Mouse (Mus musculus) adrenal gland, postnatal 36 days (tissue): ENCODE results near the gene Lsmem1. TPM values are rescaled to one million over a fixed set of nuclear protein-coding genes. Genes with fewer than 3 reads are reported as not detected.

Experiments used
- DNase-seq, 2 experiments: peaks; one replicate each; pipeline ENCODE4 v3.0.0; 2021; ENCODE audit warnings: mixed read lengths in 1 of 2
- long read RNA-seq, 2 experiments: library from polyadenylated mRNA; stranded (forward); transcript quantifications; one replicate each; pipeline ENCODE4 v2.0.0; 2021; ENCODE audit warnings: borderline sequencing depth in 2 of 2
- total RNA-seq, 2 experiments: library from RNA; stranded (reverse); gene quantifications; 2 replicates each; pipeline ENCODE4 v1.2.3; 2021

Gene Lsmem1
- not detected for total RNA-seq
- long read RNA-seq, experiment 1, result 0 reads
- long read RNA-seq, experiment 2, result 0 reads

DNA sequence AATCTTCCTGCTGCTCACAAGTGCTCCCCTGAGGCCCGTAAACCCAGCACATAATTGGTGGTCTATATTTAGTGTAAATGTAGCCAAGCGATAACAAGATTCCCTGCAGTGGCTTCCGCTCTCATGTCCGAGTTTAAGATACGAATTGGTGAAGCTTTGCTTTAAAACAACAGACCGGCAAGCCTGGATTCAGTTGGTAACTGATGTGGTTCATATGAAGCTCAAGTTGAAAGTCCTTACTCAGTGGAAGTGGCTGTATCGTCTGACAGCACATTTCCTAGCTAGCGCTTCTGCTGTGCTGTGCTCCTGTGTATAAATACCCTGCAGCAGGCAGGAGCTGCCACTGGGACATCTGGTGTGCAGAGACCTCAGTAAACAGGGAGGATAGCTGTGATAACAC is at the start of gene Lsmem1:
Lsmem1 (minus strand) TSS at position 189 of the 400 bp plus-strand sequence.
- no peak for DNase-seq

DNA sequence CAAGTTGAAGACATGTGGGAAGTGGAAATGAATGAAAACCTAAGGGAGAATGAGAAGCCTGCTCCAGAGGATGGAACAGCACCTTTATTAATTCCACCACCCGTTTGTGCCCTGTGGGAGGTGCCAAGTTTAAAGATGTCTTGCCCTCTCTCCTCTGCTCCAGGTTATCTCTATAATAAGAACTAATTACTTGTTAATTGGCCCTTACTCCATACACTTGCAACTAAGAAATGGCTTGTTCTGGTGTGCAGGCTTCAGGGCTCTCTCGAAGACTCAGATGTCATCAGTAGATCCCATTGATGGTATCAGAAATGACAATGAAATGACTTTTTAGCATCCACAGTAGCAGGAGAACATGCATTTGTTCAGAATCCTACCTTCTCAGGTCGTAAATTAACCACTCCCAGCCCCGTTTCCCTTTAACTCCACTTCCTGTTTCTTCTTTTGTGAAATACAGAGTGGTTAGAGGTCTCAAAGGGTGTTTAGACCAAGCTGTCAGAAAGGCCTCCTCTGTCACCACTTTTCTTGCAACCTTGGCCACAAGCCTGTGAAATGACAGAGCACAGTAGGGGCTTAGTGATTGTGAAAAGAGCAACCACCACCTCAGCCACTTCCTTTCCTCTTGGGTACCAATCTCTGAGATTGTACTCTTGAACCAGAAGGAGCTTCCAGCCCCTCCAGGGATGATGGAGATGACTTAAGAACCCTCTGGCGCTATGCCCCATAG is 49.3 kb upstream of the Lsmem1 start, which contains the start of gene Ifrd1:
Ifrd1 (minus strand) TSS at position 51 of the 727 bp plus-strand sequence.
- DNase-seq, result no peak

DNA sequence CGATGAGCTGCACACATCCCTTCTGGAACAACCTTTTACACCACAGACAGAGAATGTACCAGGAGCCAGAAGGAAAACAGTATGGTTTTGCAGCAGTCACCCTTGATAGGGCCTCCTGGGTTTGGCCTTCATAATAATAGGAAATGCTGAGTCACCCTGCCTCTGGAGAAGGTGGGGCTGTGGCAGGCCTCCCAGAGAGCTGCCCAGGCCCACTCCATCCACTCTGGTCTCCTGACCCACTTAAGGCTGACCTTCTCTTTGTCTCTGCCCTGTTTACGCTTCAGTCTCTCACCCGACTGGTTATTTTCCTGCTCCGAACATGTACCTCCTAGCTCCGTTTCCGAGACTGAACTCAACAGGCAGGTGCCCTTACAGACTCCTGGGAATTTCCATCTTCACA is 48.7 kb upstream of the Lsmem1 start:
- peak; percentile 75 to 79 for DNase-seq

DNA sequence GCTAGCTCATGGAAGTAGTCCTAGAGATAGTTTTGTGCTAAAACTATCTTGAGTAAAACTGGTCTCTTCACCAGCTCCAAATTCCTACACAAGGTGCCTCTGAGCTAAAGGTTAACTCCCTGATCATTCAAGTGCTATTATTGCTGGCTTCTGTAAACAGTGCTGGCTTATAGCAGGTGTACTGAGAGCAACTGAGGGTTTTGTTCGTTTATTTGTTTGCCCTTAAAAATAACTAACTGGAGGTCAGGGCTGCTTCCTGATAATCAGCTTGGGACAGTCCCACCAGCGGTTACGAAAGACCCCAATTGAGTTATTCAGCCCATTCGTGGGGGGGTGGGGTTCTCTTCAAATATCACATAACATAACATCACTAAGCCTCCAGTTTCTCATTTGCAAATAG is 48.1 kb upstream of the Lsmem1 start:
- no peak for DNase-seq

DNA sequence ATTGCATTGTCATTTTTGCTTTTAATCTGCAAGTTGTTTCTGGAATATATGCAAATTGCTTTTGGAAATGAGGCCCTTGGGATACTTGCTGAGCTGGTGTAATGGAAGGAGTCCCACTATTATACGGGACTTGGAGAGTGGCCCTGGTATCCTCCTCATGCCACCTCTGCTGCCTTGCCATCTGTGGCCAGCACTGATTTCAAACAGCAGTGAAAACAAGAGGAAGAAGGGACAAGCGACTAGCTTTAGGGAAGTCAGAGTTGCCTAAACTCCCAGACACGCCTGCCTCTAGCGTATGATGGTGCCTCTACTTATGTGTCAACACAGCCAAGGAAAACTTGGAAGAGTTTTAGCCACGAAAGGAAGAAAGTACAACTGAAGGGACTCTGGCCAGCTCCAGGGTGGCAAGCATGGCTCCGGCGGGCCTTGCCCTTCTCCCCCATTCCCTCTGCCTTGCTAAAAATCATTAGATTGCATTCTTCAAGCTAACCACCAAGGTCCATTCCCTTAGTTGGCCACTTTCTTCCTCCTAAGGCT is 46.2 kb upstream of the Lsmem1 start:
- no peak for DNase-seq

DNA sequence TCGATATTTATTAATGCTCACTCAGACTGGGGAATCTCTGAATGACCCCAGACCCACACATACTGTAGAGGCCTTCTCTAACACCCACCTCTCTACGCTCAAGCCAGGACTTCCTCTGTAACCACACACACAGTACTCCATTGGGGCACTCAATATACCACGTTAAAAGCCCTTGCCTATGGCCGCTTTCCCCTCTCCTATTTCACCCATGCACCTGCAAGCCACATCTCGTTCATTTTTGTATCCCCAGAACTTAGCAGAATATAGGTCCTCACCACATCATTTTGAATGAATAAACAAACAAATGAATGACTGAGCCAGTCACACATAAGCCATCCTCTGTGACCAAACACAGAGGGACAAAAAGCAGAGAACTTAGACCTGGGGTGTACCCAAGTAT is 45.6 kb upstream of the Lsmem1 start:
- no peak for DNase-seq

DNA sequence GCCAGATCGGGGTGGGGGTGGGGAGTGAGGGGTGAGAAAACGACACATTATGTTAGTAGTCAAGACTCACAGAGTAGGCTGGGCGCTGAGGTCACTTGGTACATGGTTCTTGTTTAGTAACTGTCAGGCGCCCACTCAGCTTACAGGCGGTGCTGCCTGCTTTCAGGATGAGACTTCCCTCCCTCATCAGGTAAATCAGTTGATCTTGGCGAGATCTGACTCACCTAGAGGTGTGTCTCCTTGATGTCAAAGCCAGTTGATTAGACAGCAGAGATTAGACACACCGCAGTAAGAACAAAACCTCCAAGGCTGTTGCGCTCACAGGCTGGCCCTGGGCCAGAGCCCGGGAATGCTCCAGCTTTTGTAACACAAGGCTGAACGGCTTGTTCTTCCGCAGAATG is 44.5 kb upstream of the Lsmem1 start:
- DNase-seq, result peak; percentile 92

DNA sequence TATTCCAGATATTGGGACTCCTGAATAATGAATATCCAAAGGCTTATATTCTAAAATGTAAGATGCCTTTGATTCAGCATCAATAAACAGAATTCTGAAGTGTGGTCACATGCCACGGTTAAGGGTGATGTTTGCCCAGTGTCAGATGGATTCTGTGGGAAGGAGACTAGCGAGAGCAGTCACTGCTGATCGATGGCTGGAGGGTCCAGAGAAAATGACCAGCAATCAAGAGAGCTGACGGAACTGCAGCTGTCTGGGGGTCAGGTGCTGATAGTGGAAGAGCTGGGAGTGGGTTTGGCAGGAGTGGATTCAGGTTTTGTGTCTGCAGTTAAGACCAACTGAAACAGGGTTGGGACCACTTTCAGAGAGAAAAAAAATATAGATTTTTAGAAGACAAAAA is 44.0 kb upstream of the Lsmem1 start:
- DNase-seq, result no peak

DNA sequence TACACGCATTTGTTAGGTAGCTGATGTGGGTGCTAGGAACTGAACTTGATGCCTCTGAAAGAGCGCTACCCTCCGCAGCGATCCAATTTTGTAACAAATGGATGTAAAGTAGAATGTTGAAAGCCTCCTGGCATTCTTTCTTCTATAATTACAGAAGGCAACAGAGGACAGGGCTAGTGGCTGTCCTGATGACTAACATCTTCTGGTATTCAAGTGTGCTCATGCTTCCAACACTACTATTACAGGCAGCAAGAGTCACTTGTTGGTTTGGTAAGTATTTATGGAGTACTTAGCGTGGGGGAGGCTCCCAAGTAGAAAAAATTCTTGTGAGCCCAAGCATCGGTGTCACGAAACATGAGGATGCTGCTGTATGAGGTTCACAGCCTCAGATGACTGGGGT is 39.9 kb upstream of the Lsmem1 start:
- no peak for DNase-seq

DNA sequence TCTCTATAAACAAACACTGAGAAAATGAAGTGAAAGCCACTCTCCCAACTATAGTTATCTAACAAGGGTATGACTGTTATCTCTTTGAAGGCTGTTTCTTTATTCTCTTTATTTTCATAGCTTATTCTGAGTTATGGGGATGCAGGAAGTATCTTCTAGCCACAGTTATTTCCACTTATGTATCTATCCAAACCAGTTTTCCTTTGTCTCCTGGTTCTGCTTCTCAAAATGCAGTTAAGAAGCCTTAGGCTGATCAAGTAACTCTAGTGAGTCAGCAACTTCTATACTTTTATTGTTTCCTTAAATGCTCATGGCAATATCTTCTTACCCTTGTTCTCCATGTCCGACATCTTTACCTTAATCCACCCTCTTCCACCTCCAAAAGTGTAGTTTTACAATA is 32.9 kb upstream of the Lsmem1 start:
- DNase-seq, result no peak

DNA sequence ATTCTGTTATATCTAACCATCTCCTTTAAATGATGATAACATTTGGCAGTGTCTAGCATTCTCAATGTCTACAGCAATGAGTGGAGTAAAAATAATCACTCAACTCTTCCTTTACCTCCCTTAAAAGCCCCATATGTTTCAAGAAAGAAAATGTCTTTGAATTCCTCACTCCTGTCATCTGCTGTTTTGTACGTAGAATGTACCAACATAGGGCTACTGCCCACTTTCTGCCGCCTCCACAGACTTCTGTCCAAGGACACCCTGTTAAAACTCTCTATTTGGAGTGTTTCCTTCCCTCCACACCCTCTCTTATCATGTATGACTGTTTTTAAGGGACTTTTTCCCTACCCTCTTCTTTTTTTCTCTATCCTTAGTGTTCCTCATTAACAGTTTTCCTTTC is 32.3 kb upstream of the Lsmem1 start:
- DNase-seq, result no peak

DNA sequence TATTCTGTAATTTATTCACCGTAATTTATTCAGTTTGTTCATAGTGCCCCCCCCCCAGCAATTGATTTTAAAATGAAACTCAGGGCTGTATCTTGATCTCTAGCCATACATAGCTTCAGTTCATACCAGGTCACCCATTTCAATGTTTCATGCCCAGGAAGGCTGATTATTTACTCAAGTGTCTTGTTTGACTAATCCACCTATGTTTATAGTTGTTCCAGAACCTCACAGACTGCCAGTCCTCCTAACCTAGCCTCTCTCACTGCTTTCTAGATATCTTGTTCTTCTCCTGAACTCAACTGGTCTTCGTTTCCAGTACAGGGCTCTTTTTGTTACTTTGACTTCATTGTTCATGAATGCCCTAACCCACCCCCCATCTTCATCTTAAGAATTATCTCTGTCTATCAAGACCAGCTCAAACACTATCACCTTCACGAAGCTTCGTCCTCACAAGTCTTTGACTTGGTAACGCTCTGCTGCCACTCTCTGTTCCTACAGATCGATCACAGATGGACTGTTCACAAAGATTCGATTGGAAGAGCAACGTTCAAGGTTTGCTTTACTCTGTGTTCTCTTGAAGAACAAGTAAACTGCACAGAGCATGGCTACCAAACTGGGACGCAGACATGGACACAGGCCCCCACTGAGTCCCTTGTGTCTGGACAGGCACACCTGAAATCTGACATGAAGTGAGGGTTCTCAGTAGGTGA is 25.0 kb upstream of the Lsmem1 start:
- DNase-seq, result no peak

DNA sequence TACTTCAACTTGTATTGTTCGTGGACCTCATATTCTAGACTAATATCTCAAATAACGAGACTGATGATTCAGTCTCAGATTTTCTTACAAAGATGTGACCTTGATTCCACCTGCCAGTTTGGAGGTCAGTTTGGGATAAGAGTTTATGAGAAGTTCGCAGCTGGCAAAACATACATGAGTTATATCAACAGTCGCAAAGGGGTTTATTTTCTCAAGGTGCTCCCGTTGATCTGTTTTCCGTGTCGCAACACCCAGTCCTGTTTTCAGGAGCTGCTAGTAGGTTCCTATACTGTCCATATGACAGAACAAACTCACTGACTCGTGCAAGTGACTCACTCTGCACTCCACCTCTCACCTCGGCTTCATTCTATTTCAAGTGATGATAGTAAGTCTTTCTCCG is 24.4 kb upstream of the Lsmem1 start:
- peak; percentile 22 to 30 for DNase-seq

DNA sequence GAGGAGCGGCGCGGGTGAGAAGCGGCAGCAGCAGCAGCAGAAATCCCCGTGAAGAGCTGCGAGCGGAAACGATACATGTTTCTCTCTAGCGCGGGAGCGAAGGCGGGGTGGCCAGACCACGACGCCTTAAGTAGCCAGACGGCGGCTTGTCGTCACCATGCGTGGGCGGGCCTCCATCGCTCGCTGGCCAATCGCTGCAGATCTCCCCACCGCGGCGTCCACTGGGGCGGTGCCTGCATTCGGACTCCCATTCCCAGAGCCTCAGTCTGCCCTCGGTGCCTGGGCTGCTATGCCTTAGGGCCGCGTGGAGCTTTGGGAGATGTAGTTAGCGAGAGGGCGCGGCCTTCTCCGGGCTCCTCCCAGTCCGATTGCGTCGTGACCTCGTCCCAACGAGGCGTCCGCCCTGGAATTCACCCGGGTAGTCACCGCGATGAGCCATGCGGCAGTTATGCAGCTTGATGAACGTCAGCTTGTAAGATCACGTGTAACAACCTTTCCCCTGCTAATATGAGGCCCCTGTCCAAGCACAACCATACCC is 23.9 kb upstream of the Lsmem1 start:
- peak; percentile 98 to 99 for DNase-seq

DNA sequence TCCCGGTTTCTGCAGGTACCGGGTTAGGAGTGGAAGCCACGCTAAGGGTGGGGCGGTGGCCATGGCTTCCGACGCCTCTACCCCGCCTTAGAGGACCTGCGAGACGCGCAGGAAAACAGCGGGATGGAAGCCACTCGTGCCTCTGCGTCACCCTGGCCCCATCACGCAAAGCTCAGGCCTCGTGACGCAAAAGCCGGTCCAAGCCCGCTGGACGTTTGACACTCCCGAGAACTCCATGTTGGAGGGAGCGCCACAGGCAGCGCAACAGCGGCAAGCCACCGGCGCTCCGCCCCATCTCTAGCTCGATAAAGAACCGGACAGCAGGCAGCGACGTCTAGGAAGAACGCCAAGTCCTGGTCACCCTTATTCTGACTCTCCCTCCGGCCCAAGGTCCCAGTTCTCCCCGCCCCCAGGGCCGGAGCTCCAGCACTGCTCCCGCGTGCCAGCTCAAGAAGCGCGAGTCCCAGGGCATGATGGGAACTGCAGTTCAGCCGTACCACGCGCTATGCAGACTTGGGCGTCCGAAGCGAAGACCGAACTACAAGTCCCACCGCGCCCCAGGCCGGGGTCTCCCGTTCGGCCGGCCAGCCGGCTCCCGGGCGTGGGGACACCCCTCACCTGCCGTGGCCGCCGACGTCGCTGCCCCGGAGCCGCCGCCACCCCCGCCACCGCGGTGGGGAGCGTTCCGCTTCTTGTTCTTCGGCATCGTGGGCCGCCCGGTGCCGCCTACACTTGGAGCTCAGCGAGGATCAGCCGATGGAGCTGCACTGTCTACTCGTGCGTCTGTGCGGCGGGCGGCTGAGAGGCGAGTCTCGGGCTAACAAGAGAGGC is 23.2 kb upstream of the Lsmem1 start:
- DNase-seq, result peak; percentile 97

DNA sequence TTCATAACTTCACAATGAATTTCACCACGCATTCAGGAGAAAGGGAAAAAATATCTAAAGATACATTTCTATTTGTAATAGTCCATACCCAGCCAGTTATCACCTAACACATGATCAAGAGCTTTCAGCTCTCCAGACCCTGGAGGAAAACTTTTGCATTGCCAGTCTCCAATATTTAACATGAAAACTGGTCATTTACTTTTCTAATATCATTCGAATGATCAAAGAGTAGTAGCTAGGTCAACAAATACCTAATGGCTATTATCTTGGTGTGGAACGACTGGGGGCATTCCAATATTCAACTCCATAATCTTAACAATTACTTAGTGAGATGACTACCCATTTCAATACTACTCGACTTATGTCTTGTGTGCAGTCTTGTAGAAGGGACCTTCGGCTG is 22.3 kb upstream of the Lsmem1 start:
- no peak for DNase-seq

DNA sequence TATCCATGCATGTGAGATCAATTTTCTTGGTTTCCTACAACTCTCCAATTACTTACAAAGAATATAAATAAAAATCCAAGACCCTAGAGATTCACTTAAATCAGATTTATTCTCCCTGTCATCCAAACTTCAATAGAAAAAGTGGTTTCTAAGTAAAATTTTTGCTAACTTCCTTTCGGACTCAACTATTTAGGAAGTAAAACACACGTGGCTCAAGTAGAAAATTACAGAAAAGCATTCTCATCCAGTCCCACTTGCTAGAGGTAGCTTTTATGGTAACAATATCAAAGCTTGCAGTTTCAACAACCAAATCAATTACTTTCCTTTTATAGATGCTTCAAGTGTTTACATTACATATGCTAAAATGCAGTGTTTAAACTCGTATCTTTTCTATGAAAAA is 21.6 kb upstream of the Lsmem1 start:
- DNase-seq, result no peak

DNA sequence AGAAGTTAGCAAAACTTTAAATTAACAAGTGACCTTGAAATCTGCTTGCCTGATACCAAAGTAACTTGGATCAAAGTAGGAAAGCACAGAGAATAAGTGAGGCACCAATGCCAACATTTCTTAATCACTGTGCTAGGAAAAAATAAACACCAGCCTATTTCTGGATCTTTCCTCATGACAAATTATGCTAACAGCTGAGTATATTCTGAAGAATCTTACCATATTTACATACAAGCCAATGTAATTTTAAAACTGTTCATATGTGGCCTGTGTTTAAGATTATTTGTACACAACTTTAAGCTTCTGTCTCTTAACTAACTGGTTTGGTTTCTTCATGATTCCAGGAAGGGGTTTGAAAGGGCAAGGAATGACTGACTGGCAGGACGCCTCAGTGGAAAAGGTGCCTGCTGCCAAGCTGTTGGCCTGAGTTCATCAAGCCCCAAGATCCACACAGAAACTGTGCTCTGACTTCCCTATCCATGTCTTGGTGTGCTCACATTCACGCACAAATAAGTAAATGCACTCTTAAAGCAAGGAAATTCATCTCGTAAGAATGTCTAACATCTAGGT is 20.8 kb upstream of the Lsmem1 start:
- peak; percentile 53 to 63 for DNase-seq

DNA sequence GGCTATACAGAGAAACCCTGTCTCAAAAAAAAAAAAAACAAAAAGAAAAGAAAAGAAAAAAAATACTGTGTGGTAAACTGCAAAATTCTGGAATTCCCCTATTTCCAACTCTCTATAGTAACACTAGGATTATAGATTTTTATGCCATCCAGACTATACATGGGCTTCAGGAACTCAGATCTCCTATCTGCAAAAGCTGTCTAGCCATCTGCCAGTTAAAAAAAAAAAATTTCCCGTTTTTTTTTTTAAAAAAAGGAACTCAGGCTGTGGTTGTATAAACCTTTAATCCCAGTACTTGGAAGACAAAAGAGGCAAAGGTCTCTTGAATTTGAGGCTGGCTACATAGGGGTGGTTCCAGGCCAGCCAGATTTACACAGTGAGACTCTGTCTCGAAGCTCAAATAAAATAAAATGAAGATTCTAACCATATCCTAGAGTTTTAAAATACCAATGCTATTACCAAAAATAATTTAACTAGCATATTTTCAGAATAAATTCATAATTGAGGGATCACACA is 19.2 kb upstream of the Lsmem1 start:
- DNase-seq, result no peak

DNA sequence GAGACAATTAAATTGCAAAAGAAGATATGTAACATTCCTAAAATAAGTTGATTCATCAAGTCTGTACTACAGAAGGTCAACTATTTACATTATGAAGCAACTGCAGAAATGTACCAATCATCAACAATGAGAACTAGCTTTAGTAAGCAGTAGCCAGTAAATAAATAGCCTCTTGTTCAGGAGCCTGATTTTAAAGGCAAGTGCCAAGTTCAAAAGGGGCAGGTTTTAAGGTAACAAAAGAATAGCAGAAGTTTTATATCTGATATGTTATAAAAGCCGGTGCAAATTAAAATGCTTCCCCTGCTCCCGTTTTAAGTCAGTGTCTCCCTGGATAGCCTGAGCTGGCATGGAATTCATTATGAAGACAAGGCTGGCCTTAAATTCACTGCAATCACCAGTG is 18.5 kb upstream of the Lsmem1 start:
- no peak for DNase-seq
